Mouse (Mus musculus): ENCODE results near the gene Capg. TPM values are rescaled to one million over a fixed set of nuclear protein-coding genes. Genes with fewer than 3 reads are reported as not detected.

Capg gene
- polyA plus RNA-seq, 1 experiment = 0.48 TPM

DNA sequence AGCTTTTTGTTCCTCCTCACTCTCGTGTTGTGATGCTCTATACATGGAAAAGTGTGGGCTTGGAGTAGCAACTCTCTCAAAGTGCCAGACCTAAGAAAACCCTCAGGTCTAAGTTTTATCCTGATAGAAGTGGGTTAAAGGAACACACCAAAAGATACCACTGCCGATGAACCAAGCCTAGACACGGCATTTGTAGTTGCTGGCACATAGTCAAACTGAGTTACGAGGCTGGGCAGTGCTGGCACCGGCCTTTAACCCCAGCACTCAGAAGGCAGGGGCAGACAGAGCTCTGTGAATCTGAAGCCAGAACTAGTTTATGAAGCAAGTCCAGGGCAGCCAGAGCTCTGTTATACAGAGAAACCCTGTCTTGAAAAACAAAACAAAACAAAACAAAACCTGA lies 63.5 kb downstream of the Capg start:
- Histone ChIP-seq H3K4me3 (replicated peaks) (no peak overlapping the region), H3K36me3 (ENCODE audit: control insufficient read depth) (peaks cover 90% of the 10 kb centered on the region), H3K4me1 (ENCODE audit: control insufficient read depth) (no peaks in the 10 kb centered on the region), H3K27me3 (ENCODE audit: control insufficient read depth) (no peaks in the 10 kb centered on the region), H3K9me3 (ENCODE audit: control insufficient read depth, low read length) (no peaks in the 10 kb centered on the region)
- TF ChIP-seq GATA1 (IDR thresholded peaks at IDR 0.05; ENCODE audit: low read length) = no peak
- TF ChIP-seq TAL1 (IDR thresholded peaks at IDR 0.05; ENCODE audit: low read length) = no peak

DNA sequence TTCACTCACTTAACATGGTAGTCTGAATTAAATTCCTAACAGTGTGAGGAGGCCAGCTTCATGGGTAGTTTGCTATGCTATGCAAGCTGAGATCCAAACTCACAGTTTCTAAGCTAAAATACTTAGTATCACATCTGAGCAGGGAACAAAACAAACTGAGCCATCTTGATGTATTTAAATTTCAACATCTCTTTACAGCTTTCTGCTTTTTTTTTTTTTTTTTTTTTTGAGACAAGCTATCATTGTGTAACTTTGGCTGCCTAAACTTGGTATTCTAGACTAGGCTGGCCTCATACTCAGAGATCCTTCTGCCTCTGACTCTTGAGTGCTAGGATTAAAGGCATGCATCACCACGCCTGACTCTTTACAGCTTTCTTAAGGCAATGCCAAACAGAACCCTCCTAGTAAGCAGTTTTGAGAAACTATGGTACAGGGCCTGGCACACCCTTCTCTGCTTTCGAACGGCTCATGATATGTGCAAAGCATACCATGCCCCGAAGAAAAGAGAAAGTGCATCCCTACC lies 64.5 kb downstream of the Capg start:
- Histone ChIP-seq H3K27me3 (ENCODE audit: control insufficient read depth) (no peaks in the 10 kb centered on the region), H3K36me3 (ENCODE audit: control insufficient read depth) (peaks cover 92% of the 10 kb centered on the region), H3K4me1 (ENCODE audit: control insufficient read depth) (peaks cover 4% of the 10 kb centered on the region), H3K4me3 (replicated peaks) (no peak overlapping the region), H3K9me3 (ENCODE audit: control insufficient read depth, low read length) (no peaks in the 10 kb centered on the region)
- TF ChIP-seq GATA1 (IDR thresholded peaks at IDR 0.05; ENCODE audit: low read length) = no peak
- TF ChIP-seq TAL1 (IDR thresholded peaks at IDR 0.05; ENCODE audit: low read length) = no peak

DNA sequence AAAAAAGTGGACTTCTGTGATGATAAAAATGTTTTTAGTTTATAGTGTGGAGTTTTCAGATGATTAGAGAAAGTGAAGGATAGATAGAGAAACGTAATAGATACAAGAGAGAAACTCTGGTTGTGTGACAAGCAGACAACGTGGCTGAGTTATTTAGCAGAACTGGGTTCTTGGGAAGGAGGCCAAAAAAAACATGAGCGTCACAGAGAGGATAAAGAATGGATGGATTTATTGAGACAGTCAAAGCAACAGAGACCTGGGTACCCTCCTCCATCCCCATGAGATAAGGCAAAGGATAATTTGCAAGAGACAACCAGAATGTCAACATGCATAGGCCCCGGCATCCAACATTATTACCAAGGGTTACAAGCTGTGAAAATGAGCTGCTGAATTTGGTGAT lies 66.1 kb downstream of the Capg start:
- TF ChIP-seq TAL1 (IDR thresholded peaks at IDR 0.05; ENCODE audit: low read length) (no peak), GATA1 (IDR thresholded peaks at IDR 0.05; ENCODE audit: low read length) (no peak)
- H3K9me3 ChIP-seq (ENCODE audit: control insufficient read depth, low read length) = no peaks in the 10 kb centered on the region
- no peaks in the 10 kb centered on the region for H3K27me3 ChIP-seq (ENCODE audit: control insufficient read depth)
- no peak overlapping the region for H3K4me3 ChIP-seq (replicated peaks)
- peaks cover 83% of the 10 kb centered on the region for H3K36me3 ChIP-seq (ENCODE audit: control insufficient read depth)
- H3K4me1 ChIP-seq (ENCODE audit: control insufficient read depth) = peaks cover 19% of the 10 kb centered on the region

Other genes starting within 250 kb of the Capg start
- gene Sftpb, start 239.8 kb upstream of the Capg start, polyA plus RNA-seq (2012) = not detected in 2 replicates
- 2.5 and 3.5 TPM in 2 replicates for gene Usp39, start 199.2 kb upstream of the Capg start, polyA plus RNA-seq (2012)
- gene 0610030E20Rik, start 197.1 kb upstream of the Capg start, polyA plus RNA-seq (2012) = 0.74 and 1.3 TPM in 2 replicates
- gene Tmem150a, start 188.9 kb upstream of the Capg start, polyA plus RNA-seq (2012) = 0.32 and 0.44 TPM in 2 replicates
- gene Rnf181, start 177.4 kb upstream of the Capg start, polyA plus RNA-seq (2012) = 14.4 and 15.6 TPM in 2 replicates
- gene Vamp5, start 163.9 kb upstream of the Capg start, polyA plus RNA-seq (2012) = 6.0 and 6.1 TPM in 2 replicates
- gene Vamp8, start 153.7 kb upstream of the Capg start, polyA plus RNA-seq (2012) = 22.8 and 33.5 TPM in 2 replicates
- 0.08 and 0.09 TPM in 2 replicates for gene Ggcx, start 130.1 kb upstream of the Capg start, polyA plus RNA-seq (2012)
- 1.7 and 2.0 TPM in 2 replicates for gene Mat2a, start 104.8 kb upstream of the Capg start, polyA plus RNA-seq (2012)
- gene Sh2d6, start 22.7 kb upstream of the Capg start, polyA plus RNA-seq (2012) = not detected in 2 replicates
- gene Elmod3, start 54.0 kb downstream of the Capg start, polyA plus RNA-seq (2012) = 0.15 and 0.20 TPM in 2 replicates
- 0.06 and 0.25 TPM in 2 replicates for gene Retsat, start 54.1 kb downstream of the Capg start, polyA plus RNA-seq (2012)
- gene Tgoln1, start 72.6 kb downstream of the Capg start, polyA plus RNA-seq (2012) = 0.10 and 0.11 TPM in 2 replicates
- gene Tcf7l1, start 244.9 kb downstream of the Capg start, polyA plus RNA-seq (2012) = 0.05 and 0.10 TPM in 2 replicates